ENCODE assay signal across 21 mouse cellular contexts in genomic region chr8:13699323-13699949, GRCm38 (mm10). TPM values are rescaled to one million over a fixed set of nuclear protein-coding genes. Genes with fewer than 3 reads are reported as not detected.
DNase-seq lines count a peak whose midpoint lies in the region; ATAC-seq lines count a peak whose summit lies in the region.
"Had no signal": no experiment of that assay in that cellular context is flagged by ENCODE, and none has a peak within 500 bp of the region (broad histone marks: within the 10 kb centered on the region; RNA-seq: fewer than 3 reads in every experiment).

No protein-coding gene starts in this region.

- peak; percentile 87 for ATAC-seq in heart, embryonic 12.5 days (ENCODE audit: insufficient number of reproducible peaks, low FRiP score)
- peak; percentile 56; the same call in 1 of the 2 replicates for ATAC-seq in lung, embryonic 16.5 days (ENCODE audit: low read depth)
- peak; percentile 67 for ATAC-seq in liver, embryonic 13.5 days (ENCODE audit: low read depth)
- no peak for ATAC-seq in hindbrain, embryonic 12.5 days (ENCODE audit: low FRiP score)
- ATAC-seq: CD4-positive, CD25-positive, alpha-beta regulatory T cell, adult 4 months; forebrain, embryonic 16.5 days had no signal

- no peaks in the 10 kb centered on the region for H3K27me3 ChIP-seq in heart, embryonic 12.5 days (replicated peaks)
- H3K27me3 ChIP-seq in lung, embryonic 16.5 days (ENCODE audit: control insufficient read depth, insufficient read depth, low read depth, low read length): no peaks in the 10 kb centered on the region
- H3K27me3 ChIP-seq in liver, embryonic 13.5 days: no peaks in the 10 kb centered on the region
- H3K27me3 ChIP-seq in hindbrain, embryonic 12.5 days: no peaks in the 10 kb centered on the region
- H3K27me3 ChIP-seq: embryonic facial prominence, embryonic 12.5 days; neural tube, embryonic 13.5 days had no signal

- H3K9me3 ChIP-seq in heart, embryonic 12.5 days (replicated peaks): no peaks in the 10 kb centered on the region
- H3K9me3 ChIP-seq in lung, embryonic 16.5 days (ENCODE audit: control insufficient read depth, low read length): no peaks in the 10 kb centered on the region
- no peaks in the 10 kb centered on the region for H3K9me3 ChIP-seq in liver, embryonic 13.5 days (replicated peaks)
- no peaks in the 10 kb centered on the region for H3K9me3 ChIP-seq in hindbrain, embryonic 12.5 days (replicated peaks)
- H3K9me3 ChIP-seq: embryonic facial prominence, embryonic 12.5 days; G1E; neural tube, embryonic 13.5 days had no signal

- no peaks in the 10 kb centered on the region for H3K36me3 ChIP-seq in heart, embryonic 12.5 days
- no peaks in the 10 kb centered on the region for H3K36me3 ChIP-seq in lung, embryonic 16.5 days (ENCODE audit: control insufficient read depth, insufficient read depth, low read length)
- H3K36me3 ChIP-seq in liver, embryonic 13.5 days: no peaks in the 10 kb centered on the region
- H3K36me3 ChIP-seq in hindbrain, embryonic 12.5 days: no peaks in the 10 kb centered on the region
- H3K36me3 ChIP-seq: embryonic facial prominence, embryonic 12.5 days; G1E; neural tube, embryonic 13.5 days had no signal

- no peak overlapping the region for H3K9ac ChIP-seq in heart, embryonic 12.5 days
- H3K9ac ChIP-seq in lung, embryonic 16.5 days (ENCODE audit: low read length): no peak overlapping the region
- H3K9ac ChIP-seq in liver, embryonic 13.5 days: no peak overlapping the region
- no peak overlapping the region for H3K9ac ChIP-seq in hindbrain, embryonic 12.5 days
- H3K9ac ChIP-seq: embryonic facial prominence, embryonic 12.5 days; neural tube, embryonic 13.5 days had no signal

- no peak for DNase-seq in heart, adult 8-10 months (ENCODE audit: low spot score)
- DNase-seq in lung, adult 18-20 months: no peak
- no peak for DNase-seq in liver, embryonic 13.5 days
- DNase-seq in left cerebral cortex, adult 11 months (ENCODE audit: low spot score): no peak
- DNase-seq: cerebellum, postnatal 36 days; kidney, adult 18-20 months; kidney, postnatal 4 days; lung, postnatal 14 days; right cerebral cortex, postnatal 14 days; thymus, postnatal 14 days had no signal

- no peak overlapping the region for H3K4me2 ChIP-seq in heart, embryonic 12.5 days
- H3K4me2 ChIP-seq in lung, embryonic 16.5 days (ENCODE audit: low read depth, low read length): no peak overlapping the region
- no peak overlapping the region for H3K4me2 ChIP-seq in liver, embryonic 13.5 days
- no peak overlapping the region for H3K4me2 ChIP-seq in hindbrain, embryonic 12.5 days (replicated peaks)
- H3K4me2 ChIP-seq: embryonic facial prominence, embryonic 12.5 days; midbrain, embryonic 11.5 days; neural tube, embryonic 13.5 days had no signal

- peak overlapping the region; percentile 70 for H3K27ac ChIP-seq in heart, embryonic 12.5 days (ENCODE audit: poor library complexity, severe bottlenecking)
- H3K27ac ChIP-seq in lung, embryonic 16.5 days (ENCODE audit: low read length): peak overlapping the region; percentile 40; the same call in 1 of the 2 replicates
- H3K27ac ChIP-seq in liver, embryonic 13.5 days: no peak overlapping the region
- H3K27ac ChIP-seq in hindbrain, embryonic 12.5 days: no peak overlapping the region
- H3K27ac ChIP-seq: embryonic facial prominence, embryonic 12.5 days; neural tube, embryonic 13.5 days had no signal

- 38% methylated on average over 5 of the region's 5 CpGs for whole genome bisulfite sequencing in heart, embryonic 12.5 days
- WGBS in lung, embryonic 16.5 days: 55% methylated on average over 5 of the region's 5 CpGs
- WGBS in liver, embryonic 13.5 days (ENCODE audit: insufficient replicate concordance): 22% methylated on average over 5 of the region's 5 CpGs
- 74% methylated on average over 5 of the region's 5 CpGs for WGBS in hindbrain, embryonic 12.5 days

- no peak overlapping the region for H3K4me3 ChIP-seq in heart, embryonic 12.5 days
- H3K4me3 ChIP-seq in lung, embryonic 16.5 days (ENCODE audit: low read length): no peak overlapping the region
- no peak overlapping the region for H3K4me3 ChIP-seq in liver, embryonic 13.5 days (replicated peaks)
- no peak overlapping the region for H3K4me3 ChIP-seq in hindbrain, embryonic 12.5 days
- H3K4me3 ChIP-seq: embryonic facial prominence, embryonic 12.5 days; neural tube, embryonic 13.5 days had no signal

- H3K4me1 ChIP-seq in heart, embryonic 12.5 days (replicated peaks): peaks cover 48% of the 10 kb centered on the region
- peaks cover 20% of the 10 kb centered on the region for H3K4me1 ChIP-seq in lung, embryonic 16.5 days (replicated peaks; ENCODE audit: control insufficient read depth, insufficient read depth, low read length)
- H3K4me1 ChIP-seq in liver, embryonic 13.5 days (replicated peaks): peaks cover 28% of the 10 kb centered on the region
- H3K4me1 ChIP-seq in hindbrain, embryonic 12.5 days: 0 out of 2 replicates have a peak, but pooled peaks cover 3% of the 10 kb centered on the region

RNA-seq across cellular contexts. Expression of gene Cfap97d2, which starts 6.3 kb away (rescaled TPM):
- polyA plus RNA-seq in heart, embryonic 12.5 days (2016; fragmentation: Nextera tagmentation; extraction: Ambion mirVana): 0.26 TPM in 1 of 2 replicates, not detected in the other
- not detected for total RNA-seq in heart, adult 8-10 months (2022)
- 0.29 and 1.0 TPM in 2 replicates for polyA plus RNA-seq in lung, embryonic 16.5 days (2015; fragmentation: Nextera tagmentation; extraction: Ambion mirVana)
- not detected in 2 replicates for polyA plus RNA-seq in liver, embryonic 13.5 days (2015; fragmentation: Nextera tagmentation; extraction: Ambion mirVana)
- 2.3 and 2.6 TPM in 2 replicates for polyA plus RNA-seq in hindbrain, embryonic 12.5 days (2016; fragmentation: Nextera tagmentation; extraction: Ambion mirVana)
- total RNA-seq: adrenal gland, adult 18-20 months; gastrocnemius, adult 18-20 months had no signal
- polyA plus RNA-seq: CD4-positive, CD25-positive, alpha-beta regulatory T cell, adult 4 months; G1E had no signal

RNA-seq across cellular contexts. Expression of gene Rasa3, which starts 22.0 kb away (rescaled TPM):
- polyA plus RNA-seq in heart, embryonic 12.5 days (2016; fragmentation: Nextera tagmentation; extraction: Ambion mirVana): 35.1 and 41.5 TPM in 2 replicates
- 10 to 100 TPM; 13.2 to 16.2 (median 13.9) TPM for total RNA-seq in heart, adult 8-10 months (2022)
- 48.7 and 50.7 TPM in 2 replicates for polyA plus RNA-seq in lung, embryonic 16.5 days (2015; fragmentation: Nextera tagmentation; extraction: Ambion mirVana)
- 15.9 and 19.1 TPM in 2 replicates for polyA plus RNA-seq in liver, embryonic 13.5 days (2015; fragmentation: Nextera tagmentation; extraction: Ambion mirVana)
- 30.0 and 31.4 TPM in 2 replicates for polyA plus RNA-seq in hindbrain, embryonic 12.5 days (2016; fragmentation: Nextera tagmentation; extraction: Ambion mirVana)

RNA-seq across cellular contexts. Expression of gene Cdc16, which starts 58.0 kb away (rescaled TPM):
- 131 and 140 TPM in 2 replicates for polyA plus RNA-seq in heart, embryonic 12.5 days (2016; fragmentation: Nextera tagmentation; extraction: Ambion mirVana)
- total RNA-seq in heart, adult 8-10 months (2022): 10 to 100 TPM; 29.5 to 31.1 (median 29.9) TPM
- 175 and 191 TPM in 2 replicates for polyA plus RNA-seq in lung, embryonic 16.5 days (2015; fragmentation: Nextera tagmentation; extraction: Ambion mirVana)
- polyA plus RNA-seq in liver, embryonic 13.5 days (2015; fragmentation: Nextera tagmentation; extraction: Ambion mirVana): 62.0 and 66.8 TPM in 2 replicates
- 214 and 222 TPM in 2 replicates for polyA plus RNA-seq in hindbrain, embryonic 12.5 days (2016; fragmentation: Nextera tagmentation; extraction: Ambion mirVana)

Comparison
In these comparisons a context has a peak if more than half of its experiments do, and no peak if none do; other contexts are left out.
1. H3K27ac ChIP-seq: peak in heart, embryonic 12.5 days (single experiment) and lung, embryonic 16.5 days (single experiment); none in liver, embryonic 13.5 days (single experiment) and hindbrain, embryonic 12.5 days (single experiment).